Mouse (Mus musculus) gastrocnemius, postnatal 25 days (tissue): ENCODE data around the gene Ccdc188. TPM values are rescaled to one million over a fixed set of nuclear protein-coding genes. Genes with fewer than 3 reads are reported as not detected.
"Not testable (repeated sequence)": the region's sequence is repeated elsewhere in the genome, so short reads cannot be mapped to it uniquely, and the experiment has no call there.

ENCODE experiments used
- DNase-seq: peaks from one replicate; pipeline ENCODE4 v3.0.0; 2022
- long read RNA-seq, 2 experiments: library from polyadenylated mRNA; stranded (forward); transcript quantifications; one replicate each; pipeline ENCODE4 v2.0.0; 2021
- total RNA-seq, 2 experiments: library from RNA; stranded (reverse); gene quantifications; 1 replicate in 1 of 2; 2 replicates in 1 of 2; pipeline ENCODE4 v1.2.3; 2021

The Ccdc188 gene
- not detected for total RNA-seq
- long read RNA-seq, experiment 1, result 0 reads
- long read RNA-seq, experiment 2, result 0 reads

- DNase-seq, result no peak
These were observed at the start of gene Ccdc188 for GRCm38 (mm10) chr16:18217579-18217978. Gene Ccdc188 (plus strand): TSS chr16:18217879.

GRCm38 (mm10) chr16:18169156-18169555 is 48.5 kb upstream of the Ccdc188 start:
- DNase-seq, result no peak

GRCm38 (mm10) chr16:18169776-18170175 is 47.9 kb upstream of the Ccdc188 start:
- no peak for DNase-seq

GRCm38 (mm10) chr16:18172266-18172855 is 45.3 kb upstream of the Ccdc188 start:
- peak; percentile 42 for DNase-seq

GRCm38 (mm10) chr16:18173231-18173630 is 44.4 kb upstream of the Ccdc188 start:
- no peak for DNase-seq

GRCm38 (mm10) chr16:18173788-18174187 is 43.9 kb upstream of the Ccdc188 start:
- no peak for DNase-seq

GRCm38 (mm10) chr16:18175817-18176541 is 41.7 kb upstream of the Ccdc188 start:
- no peak for DNase-seq

- no peak for DNase-seq
These were observed 40.9 kb upstream of the Ccdc188 start for GRCm38 (mm10) chr16:18176758-18177157.

GRCm38 (mm10) chr16:18179591-18179990 is 38.1 kb upstream of the Ccdc188 start:
- DNase-seq, result no peak

- DNase-seq, result no peak
These were observed 36.3 kb upstream of the Ccdc188 start for GRCm38 (mm10) chr16:18181398-18181797.

- no peak for DNase-seq
These were observed 34.9 kb upstream of the Ccdc188 start for GRCm38 (mm10) chr16:18182766-18183165.

GRCm38 (mm10) chr16:18185715-18186449 is 31.8 kb upstream of the Ccdc188 start:
- DNase-seq, result no peak

- no peak for DNase-seq
These were observed 30.9 kb upstream of the Ccdc188 start for GRCm38 (mm10) chr16:18186798-18187197.

GRCm38 (mm10) chr16:18187221-18187620 is 30.5 kb upstream of the Ccdc188 start:
- no peak for DNase-seq

- DNase-seq, result no peak
These were observed 26.7 kb upstream of the Ccdc188 start for GRCm38 (mm10) chr16:18191006-18191405.

GRCm38 (mm10) chr16:18194208-18194985 is 23.3 kb upstream of the Ccdc188 start:
- peak; percentile 73 for DNase-seq

- peak; percentile 47 for DNase-seq
These were observed 22.6 kb upstream of the Ccdc188 start for GRCm38 (mm10) chr16:18195068-18195467.

- not testable (repeated sequence) for DNase-seq
These were observed 22.1 kb upstream of the Ccdc188 start for GRCm38 (mm10) chr16:18195561-18195960.

- no peak for DNase-seq
These were observed 19.8 kb upstream of the Ccdc188 start for GRCm38 (mm10) chr16:18197881-18198280.

- no peak for DNase-seq
These were observed 19.1 kb upstream of the Ccdc188 start for GRCm38 (mm10) chr16:18198365-18199098.

- no peak for DNase-seq
These were observed 17.6 kb upstream of the Ccdc188 start for GRCm38 (mm10) chr16:18200062-18200461.

GRCm38 (mm10) chr16:18201620-18202019 is 16.1 kb upstream of the Ccdc188 start:
- DNase-seq, result no peak
